Mouse (Mus musculus): ENCODE data around the gene Dennd1a.

- no peak for TF ChIP-seq CTCF (conservative IDR thresholded peaks at IDR 0.05; ENCODE audit: insufficient read depth, insufficient read length, low read depth, low read length)
- no peak for TF ChIP-seq POLR2A (IDR thresholded peaks at IDR 0.05; ENCODE audit: low read depth, low read length)
Observed at GRCm38 (mm10) chr2:37850626-37851025, 436.6 kb downstream of the Dennd1a start.
